Mouse (Mus musculus) bone marrow macrophage, adult 2 months (primary cell): ENCODE results near the gene Tal1. TPM values are rescaled to one million over a fixed set of nuclear protein-coding genes. Genes with fewer than 3 reads are reported as not detected.

ENCODE experiments used
- H3K27ac ChIP-seq: 2 replicates; pipeline ENCODE4 v1.5.1; 2012; ENCODE audit warnings: low read depth, low read length; ENCODE audit not compliant: insufficient read depth
- H3K4me1 ChIP-seq: 2 replicates; pipeline ENCODE4 v1.6.1; 2012; ENCODE audit warnings: low read length; ENCODE audit not compliant: control insufficient read depth, insufficient read depth
- H3K4me3 ChIP-seq: 2 replicates; pipeline ENCODE4 v1.5.1; 2012; ENCODE audit warnings: mild to moderate bottlenecking, low read length, moderate library complexity; ENCODE audit not compliant: insufficient read depth
- CTCF ChIP-seq: IDR thresholded peaks from 2 replicates; pipeline ENCODE4 v1.5.1; 2012; ENCODE audit warnings: low read depth, mild to moderate bottlenecking, low read length, moderate library complexity
- POLR2A ChIP-seq: IDR thresholded peaks from 2 replicates; pipeline ENCODE4 v1.6.1; 2012; ENCODE audit warnings: mild to moderate bottlenecking, low read depth, low read length, borderline replicate concordance
- polyA plus RNA-seq: library from polyadenylated mRNA; stranded (reverse); fragments of >200 nt; gene quantifications from 2 replicates; pipeline ENCODE4 v1.2.4, GENCODE M21; 2012; ENCODE audit not compliant: missing spikeins, insufficient read depth, insufficient read length

The Tal1 gene
- polyA plus RNA-seq, result 4.1 and 4.4 TPM in 2 replicates

DNA sequence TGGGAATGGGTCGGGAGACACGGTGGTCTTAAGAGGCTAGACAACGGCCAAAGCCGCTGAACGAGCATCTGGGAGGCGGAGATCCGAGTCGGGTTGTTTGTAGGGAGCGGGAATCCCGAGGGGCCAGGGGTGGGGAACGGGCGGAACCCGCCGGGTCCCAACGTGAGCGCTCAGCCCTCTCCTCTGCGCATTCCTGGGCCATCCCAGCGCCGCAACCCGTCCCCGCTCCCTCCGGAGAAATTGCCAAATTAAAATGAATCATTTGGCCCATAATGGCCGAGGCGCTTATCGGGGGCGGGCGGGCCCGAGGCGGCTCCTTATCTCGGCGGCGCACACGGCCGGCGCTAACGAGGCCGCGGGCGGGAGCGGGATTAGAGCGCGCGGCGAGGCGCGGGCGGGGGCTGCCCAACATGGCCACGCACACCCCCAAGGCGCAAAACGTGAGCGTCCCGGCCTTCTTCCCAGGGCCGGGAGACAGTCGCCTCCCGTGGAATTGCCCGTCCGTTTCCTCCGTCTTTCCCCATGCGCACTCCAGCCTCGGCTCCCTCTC lies at the start of gene Tal1:
Gene Tal1 (plus strand): TSS at position 56 of the 550 bp plus-strand sequence.
- Histone ChIP-seq H3K4me3 (peak within 1 kb of the TSS; percentile 75), H3K27ac (peak within 1 kb of the TSS; percentile 65), H3K4me1 (peaks cover 19% of the 10 kb centered on the region)
- peak; percentile 21; the same call in 1 of the 2 replicates for TF ChIP-seq POLR2A
- no peak for TF ChIP-seq CTCF

DNA sequence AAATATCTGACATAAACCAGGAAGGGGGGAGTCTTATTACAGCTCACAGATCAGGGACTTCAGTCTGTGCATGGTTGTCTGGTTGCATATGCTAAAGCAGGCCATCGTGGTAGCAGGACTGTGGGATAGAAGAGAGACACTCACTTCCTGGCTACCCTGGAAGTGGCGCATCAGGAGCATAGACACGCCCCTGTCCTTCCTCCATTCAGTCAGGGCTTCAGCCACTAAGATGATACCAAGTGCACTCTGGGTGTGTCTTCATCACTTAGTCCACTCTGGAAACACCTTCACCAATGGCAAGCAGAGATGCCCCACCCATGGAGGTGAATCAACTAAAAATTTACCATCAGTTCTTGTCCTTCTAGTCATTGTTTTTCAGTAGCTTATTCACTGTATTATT lies 42.0 kb upstream of the Tal1 start:
- Histone ChIP-seq H3K4me3 (no peak overlapping the region), H3K27ac (no peak overlapping the region), H3K4me1 (no peaks in the 10 kb centered on the region)
- TF ChIP-seq CTCF, result no peak
- TF ChIP-seq POLR2A, result no peak

DNA sequence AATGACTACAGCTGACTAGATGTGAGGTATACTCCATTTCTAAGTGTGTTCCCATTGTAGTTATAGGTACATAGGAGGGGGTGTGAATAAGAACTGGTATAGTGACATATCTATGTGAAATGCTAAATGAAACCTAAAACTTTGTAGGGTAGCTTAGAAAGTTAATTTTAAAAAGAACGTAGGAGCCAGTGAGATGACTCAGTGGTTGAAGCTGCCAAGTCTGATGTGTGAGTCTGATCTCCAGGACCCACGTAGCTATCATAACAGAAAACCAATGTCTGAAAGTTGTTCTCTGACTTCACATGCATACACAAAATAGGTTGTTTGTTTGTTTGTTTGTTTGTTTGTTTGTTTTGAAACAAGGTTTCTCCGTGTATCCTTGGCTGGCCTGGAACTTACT lies 36.2 kb upstream of the Tal1 start:
- TF ChIP-seq POLR2A (no peak), CTCF (no peak)
- H3K4me1 ChIP-seq, result no peaks in the 10 kb centered on the region

DNA sequence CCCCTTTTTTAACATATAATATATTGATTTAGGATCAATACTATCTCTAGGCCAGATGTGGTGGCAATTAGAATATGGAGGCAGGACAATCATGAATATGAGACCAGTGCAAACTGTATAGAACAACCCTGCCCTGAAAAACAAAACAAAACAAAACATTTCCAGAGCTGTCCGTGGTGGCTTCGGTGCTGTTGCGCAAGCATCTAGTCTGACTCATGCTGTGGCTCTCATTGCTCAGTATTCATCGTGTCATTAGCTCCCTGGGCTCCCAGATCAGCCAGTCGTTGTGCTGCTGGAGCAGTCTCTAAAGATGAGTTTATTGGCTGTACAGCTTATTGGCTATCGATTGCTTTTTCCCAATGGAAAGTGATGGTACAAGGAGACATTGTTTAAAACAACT lies 21.2 kb upstream of the Tal1 start:
- no peak overlapping the region for H3K27ac ChIP-seq
- TF ChIP-seq CTCF, result no peak
- TF ChIP-seq POLR2A, result no peak
- peaks cover 12% of the 10 kb centered on the region for H3K4me1 ChIP-seq
- no peak overlapping the region for H3K4me3 ChIP-seq

More for the DNA sequence above, 36.2 kb upstream of the Tal1 start:
- no peak overlapping the region for H3K4me3 ChIP-seq
- H3K27ac ChIP-seq, result no peak overlapping the region

DNA sequence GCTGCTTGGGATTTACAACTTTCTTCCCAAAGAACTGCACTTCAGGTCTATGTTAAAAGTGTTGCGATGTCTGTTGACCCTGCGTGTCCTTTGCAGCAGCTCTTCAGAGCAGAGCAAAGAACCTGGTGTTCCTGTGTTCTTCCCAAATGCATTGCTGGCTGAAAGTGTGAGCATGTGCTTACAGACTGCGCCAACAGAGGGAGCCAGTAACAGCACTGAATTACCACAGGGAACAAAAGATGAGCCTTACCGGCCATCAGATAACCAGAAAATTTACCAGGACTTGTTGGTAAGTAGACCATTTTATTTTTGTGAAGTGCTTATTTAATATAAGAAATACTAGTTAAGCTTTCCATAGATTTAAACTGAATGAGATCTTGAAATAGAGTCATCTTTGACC lies 18.0 kb upstream of the Tal1 start:
- peak; percentile 52 for TF ChIP-seq CTCF
- TF ChIP-seq POLR2A, result no peak
- no peak overlapping the region for H3K27ac ChIP-seq
- H3K4me1 ChIP-seq, result peaks cover 12% of the 10 kb centered on the region
- no peak overlapping the region for H3K4me3 ChIP-seq

DNA sequence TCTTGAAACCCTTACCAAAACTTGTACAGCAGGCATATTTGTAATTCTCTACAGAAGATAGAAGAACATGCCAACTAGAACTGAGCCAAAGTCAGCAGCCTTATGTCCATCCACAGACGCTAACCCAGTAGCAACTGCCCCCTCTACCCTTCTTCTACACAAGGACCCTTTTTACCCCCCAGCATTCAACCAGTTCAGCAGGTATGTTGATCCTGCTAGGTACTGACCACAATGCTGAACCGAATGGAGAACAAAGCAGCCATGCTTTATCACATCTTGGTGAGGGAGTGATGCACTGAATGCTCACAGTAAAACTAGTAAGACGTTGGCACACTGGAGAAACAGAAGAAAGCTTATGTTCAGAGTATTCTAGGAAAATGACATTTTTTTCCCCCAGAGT lies 10.6 kb upstream of the Tal1 start:
- H3K4me1 ChIP-seq, result peaks cover 7% of the 10 kb centered on the region
- H3K4me3 ChIP-seq, result no peak overlapping the region
- H3K27ac ChIP-seq, result no peak overlapping the region
- TF ChIP-seq CTCF, result no peak
- TF ChIP-seq POLR2A, result no peak

DNA sequence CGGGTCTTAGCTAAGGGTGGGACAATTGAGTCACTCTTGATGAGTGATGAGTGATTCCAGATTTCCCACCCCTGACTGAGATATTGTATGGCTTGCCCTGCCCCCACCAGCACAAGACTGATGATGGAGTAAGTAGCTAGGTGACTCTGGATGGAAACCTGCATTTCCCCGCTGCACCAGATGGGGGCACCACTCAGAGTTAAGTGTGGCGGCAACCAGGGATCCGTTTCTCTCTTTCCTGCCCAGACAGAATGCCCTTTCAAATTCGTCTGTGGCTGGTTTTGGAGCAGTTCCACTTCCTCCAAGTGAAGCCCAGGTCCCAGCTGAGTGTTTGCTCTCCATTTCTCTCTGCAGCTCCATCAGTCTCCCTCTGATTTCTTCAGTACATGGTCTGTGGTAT lies 8.5 kb upstream of the Tal1 start:
- Histone ChIP-seq H3K4me1 (peaks cover 12% of the 10 kb centered on the region), H3K27ac (no peak overlapping the region), H3K4me3 (no peak overlapping the region)
- TF ChIP-seq CTCF (peak; percentile 49; the same call in 1 of the 2 replicates), POLR2A (no peak)

DNA sequence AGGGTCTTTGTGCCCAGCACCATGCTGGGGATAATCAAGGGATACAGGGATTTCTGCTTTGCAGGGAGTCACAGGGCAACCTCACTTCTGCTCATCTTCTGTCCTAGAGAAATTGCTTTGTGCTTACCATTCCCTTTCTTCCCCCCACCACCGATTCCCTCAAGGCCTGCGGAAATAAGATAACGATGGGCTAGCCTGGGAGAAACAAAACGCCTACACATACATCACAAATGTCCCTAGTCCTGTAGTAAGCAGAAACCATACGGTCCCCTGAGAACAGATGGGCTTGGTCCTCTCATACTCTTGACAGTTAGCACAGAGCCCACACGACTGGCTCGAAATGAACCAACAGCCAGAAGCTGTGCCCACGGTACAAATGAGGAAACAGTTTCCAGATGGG lies 8.0 kb upstream of the Tal1 start:
- peaks cover 17% of the 10 kb centered on the region for H3K4me1 ChIP-seq
- no peak overlapping the region for H3K4me3 ChIP-seq
- H3K27ac ChIP-seq, result no peak overlapping the region
- TF ChIP-seq POLR2A (no peak), CTCF (no peak)

DNA sequence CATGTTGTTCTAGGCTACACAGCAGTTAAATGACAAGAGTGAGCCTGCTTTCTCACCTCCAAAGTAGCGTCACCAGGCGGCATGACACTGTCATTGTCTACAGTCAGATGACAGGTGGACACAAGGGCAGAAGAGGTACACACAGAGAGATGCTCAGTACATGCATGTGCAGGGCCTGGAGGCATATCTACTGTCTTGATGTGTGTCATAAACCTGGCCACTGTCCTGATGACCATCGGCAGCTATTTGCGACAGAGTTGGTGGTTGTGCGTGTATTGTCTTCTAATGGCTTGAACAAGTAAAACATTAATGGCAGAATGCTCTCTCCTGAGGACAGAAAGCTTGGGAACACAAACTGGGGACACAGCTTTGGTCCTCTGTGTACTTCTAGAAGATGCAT lies 5.0 kb upstream of the Tal1 start:
- TF ChIP-seq POLR2A (no peak), CTCF (no peak)
- Histone ChIP-seq H3K4me3 (no peak overlapping the region), H3K4me1 (peaks cover 19% of the 10 kb centered on the region), H3K27ac (no peak overlapping the region)

DNA sequence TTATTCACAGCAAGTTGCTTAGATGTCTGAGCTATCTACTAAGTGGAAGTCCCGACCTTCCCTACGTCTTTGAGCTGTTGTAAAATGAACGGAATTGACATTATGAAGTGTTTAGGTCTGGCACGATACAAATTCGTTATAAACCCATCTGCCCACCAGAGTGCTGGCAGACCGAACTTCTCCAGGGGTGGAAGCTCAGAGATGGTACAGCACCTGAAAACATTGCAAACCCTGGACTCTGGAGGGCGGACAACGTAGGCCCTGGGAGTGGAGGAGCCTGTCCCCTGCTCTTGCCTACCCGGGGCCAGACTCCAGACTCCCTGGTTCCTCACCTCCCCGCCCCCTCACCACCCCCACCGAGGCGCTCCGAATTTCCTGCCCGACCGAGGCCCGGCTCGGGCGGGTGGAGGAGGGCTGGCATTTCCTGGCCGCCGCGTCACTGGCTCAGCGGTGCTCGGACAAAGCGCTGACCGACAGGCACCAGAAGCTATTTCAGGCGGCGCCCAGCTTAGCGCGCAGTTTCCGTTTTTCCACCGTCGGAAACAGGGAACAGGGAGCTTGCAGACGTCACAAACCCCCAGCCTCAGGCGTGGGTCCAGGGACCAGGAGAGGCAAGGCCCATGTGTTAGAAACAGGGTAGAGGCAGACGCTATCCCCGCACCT lies 3.8 kb upstream of the Tal1 start:
- Histone ChIP-seq H3K4me3 (peak overlapping the region; percentile 32), H3K4me1 (peaks cover 20% of the 10 kb centered on the region), H3K27ac (peak overlapping the region; percentile 66)
- TF ChIP-seq POLR2A (no peak), CTCF (no peak)

DNA sequence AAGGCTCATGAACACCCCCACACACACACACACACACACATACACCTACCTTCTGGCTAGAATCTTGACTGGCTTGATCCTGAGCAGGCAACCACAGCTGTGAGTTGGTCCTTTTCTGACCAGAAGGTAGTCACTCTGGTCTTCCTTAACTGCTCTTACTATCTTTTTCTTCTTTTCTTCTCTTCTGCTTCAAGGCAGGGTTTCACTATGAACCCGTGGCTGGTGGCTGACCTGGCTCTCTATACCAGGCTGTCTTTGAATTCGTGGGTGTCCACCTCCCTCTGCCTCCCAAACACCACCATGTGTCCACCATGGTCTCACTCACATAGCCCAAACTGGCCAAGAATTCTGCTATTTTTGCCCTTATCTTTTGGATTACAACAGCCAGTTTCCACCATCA lies 1.2 kb upstream of the Tal1 start:
- Histone ChIP-seq H3K4me1 (peaks cover 19% of the 10 kb centered on the region), H3K4me3 (no peak overlapping the region)

More for the DNA sequence above, 1.2 kb upstream of the Tal1 start:
- TF ChIP-seq POLR2A (no peak), CTCF (no peak)
- H3K27ac ChIP-seq, result no peak overlapping the region
